Mouse (Mus musculus) cortical plate, adult 2 months (tissue): ENCODE measurements around the gene Slc9a6.

ENCODE experiments used
- CTCF ChIP-seq: fragments of 200-500 bp; IDR thresholded peaks from 2 replicates; pipeline ENCODE4 v1.5.1; 2011; ENCODE audit warnings: mild to moderate bottlenecking, control low read depth, low read length; ENCODE audit not compliant: insufficient read depth; ENCODE audit errors: extremely low read depth
- POLR2A ChIP-seq: fragments of 200-500 bp; IDR thresholded peaks from 2 replicates; pipeline ENCODE4 v1.6.1; 2011; ENCODE audit warnings: mild to moderate bottlenecking, low read length, control low read depth; ENCODE audit not compliant: insufficient read depth; ENCODE audit errors: extremely low read depth

DNA sequence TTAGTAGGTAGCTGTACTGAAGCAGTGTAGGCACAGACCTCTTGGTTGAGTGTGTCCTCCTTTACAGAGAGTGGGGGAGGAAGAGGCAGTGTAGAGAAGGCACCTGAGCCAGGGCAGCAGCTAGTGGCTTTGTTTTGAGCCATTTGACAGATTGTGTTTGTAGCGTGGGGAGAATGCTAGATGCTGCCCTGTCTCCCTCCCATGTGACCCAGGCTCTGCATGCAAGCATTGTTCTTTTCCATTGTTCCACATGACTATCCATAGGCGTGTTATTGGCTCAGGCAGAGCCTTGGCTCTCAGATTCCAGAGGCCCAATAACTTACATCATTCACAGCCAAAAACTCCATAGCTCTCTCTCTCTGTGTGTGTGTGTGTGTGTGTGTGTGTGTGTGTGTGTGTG, 49.7 kb downstream of the Slc9a6 start:
- no peak for TF ChIP-seq POLR2A
- no peak for TF ChIP-seq CTCF
